Mouse (Mus musculus) olfactory bulb, adult 2 months (tissue): ENCODE results near the gene Uhrf1.

Experiments
- CTCF ChIP-seq: fragments of 200-500 bp; IDR thresholded peaks from 2 replicates; pipeline ENCODE4 v1.5.1; 2012; ENCODE audit warnings: low read depth, mild to moderate bottlenecking, low read length, moderate library complexity; ENCODE audit not compliant: insufficient read depth
- POLR2A ChIP-seq: fragments of 200-500 bp; IDR thresholded peaks from 2 replicates; pipeline ENCODE4 v1.6.1; 2012; ENCODE audit warnings: mild to moderate bottlenecking, low read depth, low read length, moderate library complexity; ENCODE audit not compliant: insufficient read depth

GRCm38 (mm10) chr17:56254695-56255094 is 48.4 kb upstream of the Uhrf1 start:
- TF ChIP-seq CTCF (no peak), POLR2A (no peak)
